Mouse (Mus musculus) layer of hippocampus, adult 11-12 months (tissue): ENCODE measurements at regions not wholly inside any gene's neighbourhood (a gene's known extent, or its start where the extent isn't known, plus 50 kb on each side); places are given as distances from the start of the nearest gene placed in this dataset.

Source experiments
- DNase-seq: peaks from one replicate; pipeline ENCODE4 v3.0.0; 2022; ENCODE audit warnings: low spot score

GRCm38 (mm10) chr4:66478601-66479217 is 74.3 kb upstream of the Astn2 start:
- no peak for DNase-seq
